Comparison of ENCODE assay signal across 8 mouse cellular contexts in the genomic region with DNA sequence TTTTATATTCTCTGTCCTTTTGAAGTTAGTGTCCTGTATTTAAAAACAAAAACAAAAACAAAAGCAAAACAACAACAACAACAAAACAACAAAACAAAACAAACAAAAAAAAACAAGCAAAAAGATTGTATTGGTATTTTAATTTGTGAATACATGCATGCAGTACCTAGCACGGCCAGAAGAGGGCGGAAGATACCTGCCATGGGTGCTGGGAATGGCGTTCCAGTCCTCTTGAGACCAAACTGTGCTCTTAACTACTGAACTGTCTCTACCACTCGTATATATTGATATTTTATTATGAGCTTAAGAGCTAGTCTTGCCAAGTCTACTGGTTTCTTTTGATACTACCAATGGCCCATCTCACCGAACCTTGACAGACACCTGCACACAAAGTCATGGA. TPM values are rescaled to one million over a fixed set of nuclear protein-coding genes. Genes with fewer than 3 reads are reported as not detected.
DNase-seq lines count a peak whose midpoint lies in the region; ATAC-seq and TF ChIP-seq lines count a peak whose summit lies in the region.

No protein-coding gene starts in this region.

- TF ChIP-seq EP300 in heart, adult 2 months (IDR thresholded peaks at IDR 0.05; ENCODE audit: insufficient read depth, low read depth, low read length), result peak; percentile 69
- no peak for TF ChIP-seq EP300 in liver, postnatal 0 days (IDR thresholded peaks at IDR 0.05; ENCODE audit: low read depth)

- H3K4me1 ChIP-seq in heart, adult 2 months (ENCODE audit: control insufficient read depth, insufficient read depth, low read length), result peaks cover under 1% of the 10 kb centered on the region; the same call in 1 of the 2 replicates
- H3K4me1 ChIP-seq in liver, postnatal 0 days (ENCODE audit: insufficient read depth), result no peaks in the 10 kb centered on the region

- no peak overlapping the region for H3K27ac ChIP-seq in heart, adult 2 months
- no peak overlapping the region for H3K27ac ChIP-seq in liver, postnatal 0 days (ENCODE audit: low read depth)

- H3K9ac ChIP-seq in heart, adult 2 months (ENCODE audit: low read depth, low read length), result no peak overlapping the region
- H3K9ac ChIP-seq in liver, postnatal 0 days (replicated peaks), result no peak overlapping the region

- H3K4me2 ChIP-seq in liver, postnatal 0 days (ENCODE audit: low read depth, low read length), result no peak overlapping the region

- H3K79me2 ChIP-seq in heart, adult 2 months (replicated peaks; ENCODE audit: control insufficient read depth, insufficient read depth, low read length), result no peaks in the 10 kb centered on the region

- 18% methylated on average over 5 of the region's 5 CpGs for WGBS in heart, adult 2 months
- WGBS in liver, postnatal 0 days (ENCODE audit: insufficient replicate concordance), result 18% methylated on average over 5 of the region's 5 CpGs

- peak in 1 of 2 experiments; percentile 46 for DNase-seq in heart, adult 2 months
- no peak for DNase-seq in heart, adult 9 months (ENCODE audit: low spot score in 2 of 2)
- DNase-seq in spleen, adult 12 weeks (ENCODE audit: low spot score), result peak; percentile 34
- no peak for DNase-seq in spleen, postnatal 4 days (ENCODE audit: low spot score in 2 of 2)
- DNase-seq in brain, embryonic 14.5 days (ENCODE audit: low read depth), result peak; percentile 48
- peak; percentile 76 for DNase-seq in liver, postnatal 0 days
- DNase-seq in right cerebral cortex, adult 18-20 months, result no peak
- no peak for DNase-seq in cerebellum, adult 8-10 months

- no peaks in the 10 kb centered on the region for H3K36me3 ChIP-seq in heart, adult 2 months (ENCODE audit: control insufficient read depth, insufficient read depth, low read length)
- H3K36me3 ChIP-seq in liver, postnatal 0 days (replicated peaks; ENCODE audit: insufficient read depth, low read length), result no peaks in the 10 kb centered on the region

- H3K4me3 ChIP-seq in heart, adult 2 months, result no peak overlapping the region
- H3K4me3 ChIP-seq in liver, postnatal 0 days (ENCODE audit: low read depth, low read length), result no peak overlapping the region

- H3K27me3 ChIP-seq in heart, adult 2 months (ENCODE audit: control insufficient read depth, insufficient read depth, low read length), result no peaks in the 10 kb centered on the region
- no peaks in the 10 kb centered on the region for H3K27me3 ChIP-seq in liver, postnatal 0 days (ENCODE audit: insufficient read depth, low read length)

- no peak for TF ChIP-seq POLR2A in heart, adult 2 months (IDR thresholded peaks at IDR 0.05; ENCODE audit: insufficient read depth, low read depth, low read length)
- no peak for TF ChIP-seq POLR2A in brain, embryonic 14.5 days (IDR thresholded peaks at IDR 0.05; ENCODE audit: borderline replicate concordance, extremely low read depth, insufficient read depth, insufficient read length, poor library complexity, severe bottlenecking)

- H3K9me3 ChIP-seq in liver, postnatal 0 days (ENCODE audit: low read length), result no peaks in the 10 kb centered on the region

- intact Hi-C loops in heart, adult 2 months (cut with DNase I), result loop anchor here (1.0 to 5.0 kb wide), 2 partner anchors 102 to 166 kb away; no protein-coding TSS in a partner anchor

- peak; percentile 94 for TF ChIP-seq CTCF in heart, adult 2 months (IDR thresholded peaks at IDR 0.05)
- TF ChIP-seq CTCF in brain, embryonic 14.5 days (IDR thresholded peaks at IDR 0.05; ENCODE audit: borderline replicate concordance, extremely low read depth, insufficient read depth, insufficient read length), result peak; percentile 77
- peak; percentile 94 for TF ChIP-seq CTCF in liver, postnatal 0 days (IDR thresholded peaks at IDR 0.05; ENCODE audit: low read depth)

- ATAC-seq in liver, postnatal 0 days, result no peak

RNA-seq across cellular contexts. Expression of gene Tent4a, which starts 18.6 kb away (rescaled TPM):
- 10 to 100 TPM; 11.0 to 12.7 TPM for total RNA-seq in heart, adult 2 months (2021)
- polyA plus RNA-seq in heart, adult 2 months (2012; rRNA removed), result 8.1 and 8.9 TPM in 2 replicates
- polyA plus RNA-seq in brain, embryonic 14.5 days (2012; rRNA removed), result 28.7 and 34.5 TPM in 2 replicates
- polyA plus RNA-seq in liver, postnatal 0 days (2015; fragmentation: Nextera tagmentation; extraction: Ambion mirVana), result 1.9 and 2.4 TPM in 2 replicates

RNA-seq across cellular contexts. Expression of gene Nsun2, which starts 19.5 kb away (rescaled TPM):
- total RNA-seq in heart, adult 2 months (2021), result 10 to 100 TPM; 40.4 to 47.9 TPM
- polyA plus RNA-seq in heart, adult 2 months (2012; rRNA removed), result 29.3 and 53.3 TPM in 2 replicates
- 79.8 and 85.4 TPM in 2 replicates for polyA plus RNA-seq in brain, embryonic 14.5 days (2012; rRNA removed)
- polyA plus RNA-seq in liver, postnatal 0 days (2015; fragmentation: Nextera tagmentation; extraction: Ambion mirVana), result 46.0 and 47.5 TPM in 2 replicates

RNA-seq across cellular contexts. Expression of gene Srd5a1, which starts 58.2 kb away (rescaled TPM):
- under 1 TPM; 0.64 to 0.65 TPM for total RNA-seq in heart, adult 2 months (2021)
- polyA plus RNA-seq in heart, adult 2 months (2012; rRNA removed), result 1.2 and 1.3 TPM in 2 replicates
- 13.5 and 14.1 TPM in 2 replicates for polyA plus RNA-seq in brain, embryonic 14.5 days (2012; rRNA removed)
- polyA plus RNA-seq in liver, postnatal 0 days (2015; fragmentation: Nextera tagmentation; extraction: Ambion mirVana), result 4.7 and 5.2 TPM in 2 replicates

Comparison
In these comparisons a context has a peak if more than half of its experiments do, and no peak if none do; other contexts are left out.
1. DNase-seq: peak in spleen, adult 12 weeks (single experiment), brain, embryonic 14.5 days (single experiment) and liver, postnatal 0 days (single experiment); none in heart, adult 9 months (0 of 2), spleen, postnatal 4 days (0 of 2), right cerebral cortex, adult 18-20 months (single experiment) and cerebellum, adult 8-10 months (single experiment).
2. Peak in every context shown above with its lines, with median percentiles within 50 percentile points of each other: CTCF ChIP-seq.